Mouse (Mus musculus): ENCODE measurements around the gene Gm42906. TPM values are rescaled to one million over a fixed set of nuclear protein-coding genes. Genes with fewer than 3 reads are reported as not detected.
A peak's percentile ranks its signal among the peaks of the same experiment; 100 is the strongest.

Gm42906 gene
- polyA plus RNA-seq, 1 experiment: not detected

- Histone ChIP-seq H3K27ac (ENCODE audit: insufficient read depth, low read depth, low read length) (no peak overlapping the region), H3K4me1 (ENCODE audit: control insufficient read depth, insufficient read depth, insufficient read length, low read length) (peaks cover 4% of the 10 kb centered on the region), H3K27me3 (ENCODE audit: control insufficient read depth, insufficient read depth, low read length) (no peaks in the 10 kb centered on the region), H3K4me3 (ENCODE audit: low read depth, low read length) (no peak overlapping the region), H3K36me3 (ENCODE audit: control insufficient read depth, insufficient read depth, low read length) (no peaks in the 10 kb centered on the region)
- TF ChIP-seq CTCF (IDR thresholded peaks at IDR 0.05; ENCODE audit: extremely low read depth, insufficient read length, insufficient replicate concordance, low read depth, low read length) (no peak), POLR2A (IDR thresholded peaks at IDR 0.05; ENCODE audit: low read depth, low read length) (no peak)
- WGBS: 91% methylated on average over 5 of the region's 5 CpGs
Observed at GRCm38 (mm10) chr5:151236411-151236810, 191.6 kb downstream of the Gm42906 start.

GRCm38 (mm10) chr5:151233400-151234031 lies 194.4 kb downstream of the Gm42906 start, which contains the start of gene Stard13:
Gene Stard13 (minus strand): TSS chr5:151233836.
- H3K36me3 ChIP-seq (ENCODE audit: control insufficient read depth, insufficient read depth, low read length): no peaks in the 10 kb centered on the region
- peak within 1 kb of the TSS; percentile 70 for H3K4me3 ChIP-seq (ENCODE audit: low read depth, low read length)
- no peak for TF ChIP-seq CTCF (IDR thresholded peaks at IDR 0.05; ENCODE audit: extremely low read depth, insufficient read length, insufficient replicate concordance, low read depth, low read length)
- TF ChIP-seq POLR2A (IDR thresholded peaks at IDR 0.05; ENCODE audit: low read depth, low read length): 0 out of 2 replicates have a peak, but pooled peaks have one; percentile 18
- H3K4me1 ChIP-seq (ENCODE audit: control insufficient read depth, insufficient read depth, insufficient read length, low read length): peaks cover 4% of the 10 kb centered on the region
- 1% methylated on average over 49 of the region's 49 CpGs for WGBS
- H3K27ac ChIP-seq (ENCODE audit: insufficient read depth, low read depth, low read length): peak within 1 kb of the TSS; percentile 54
- no peaks in the 10 kb centered on the region for H3K27me3 ChIP-seq (ENCODE audit: control insufficient read depth, insufficient read depth, low read length)

GRCm38 (mm10) chr5:151232576-151233299 lies 195.2 kb downstream of the Gm42906 start:
- peak overlapping the region; percentile 36 for H3K27ac ChIP-seq (ENCODE audit: insufficient read depth, low read depth, low read length)
- TF ChIP-seq CTCF (IDR thresholded peaks at IDR 0.05; ENCODE audit: extremely low read depth, insufficient read length, insufficient replicate concordance, low read depth, low read length) (no peak), POLR2A (IDR thresholded peaks at IDR 0.05; ENCODE audit: low read depth, low read length) (no peak)
- peaks cover 4% of the 10 kb centered on the region for H3K4me1 ChIP-seq (ENCODE audit: control insufficient read depth, insufficient read depth, insufficient read length, low read length)
- H3K36me3 ChIP-seq (ENCODE audit: control insufficient read depth, insufficient read depth, low read length): no peaks in the 10 kb centered on the region
- no peaks in the 10 kb centered on the region for H3K27me3 ChIP-seq (ENCODE audit: control insufficient read depth, insufficient read depth, low read length)
- 10% methylated on average over 10 of the region's 13 CpGs for WGBS
- peak overlapping the region; percentile 70 for H3K4me3 ChIP-seq (ENCODE audit: low read depth, low read length)

GRCm38 (mm10) chr5:151231861-151232260 lies 196.1 kb downstream of the Gm42906 start:
- TF ChIP-seq POLR2A (IDR thresholded peaks at IDR 0.05; ENCODE audit: low read depth, low read length) (no peak), CTCF (IDR thresholded peaks at IDR 0.05; ENCODE audit: extremely low read depth, insufficient read length, insufficient replicate concordance, low read depth, low read length) (no peak)
- Histone ChIP-seq H3K4me1 (ENCODE audit: control insufficient read depth, insufficient read depth, insufficient read length, low read length) (peaks cover 4% of the 10 kb centered on the region), H3K27me3 (ENCODE audit: control insufficient read depth, insufficient read depth, low read length) (no peaks in the 10 kb centered on the region), H3K27ac (ENCODE audit: insufficient read depth, low read depth, low read length) (no peak overlapping the region), H3K4me3 (ENCODE audit: low read depth, low read length) (no peak overlapping the region), H3K36me3 (ENCODE audit: control insufficient read depth, insufficient read depth, low read length) (no peaks in the 10 kb centered on the region)
- 58% methylated on average over 7 of the region's 7 CpGs for WGBS

- Histone ChIP-seq H3K4me1 (ENCODE audit: control insufficient read depth, insufficient read depth, insufficient read length, low read length) (peaks cover 4% of the 10 kb centered on the region), H3K4me3 (ENCODE audit: low read depth, low read length) (no peak overlapping the region), H3K36me3 (ENCODE audit: control insufficient read depth, insufficient read depth, low read length) (no peaks in the 10 kb centered on the region), H3K27me3 (ENCODE audit: control insufficient read depth, insufficient read depth, low read length) (no peaks in the 10 kb centered on the region), H3K27ac (ENCODE audit: insufficient read depth, low read depth, low read length) (no peak overlapping the region)
- WGBS: 46% methylated on average over 4 of the region's 4 CpGs
- TF ChIP-seq CTCF (IDR thresholded peaks at IDR 0.05; ENCODE audit: extremely low read depth, insufficient read length, insufficient replicate concordance, low read depth, low read length) (no peak), POLR2A (IDR thresholded peaks at IDR 0.05; ENCODE audit: low read depth, low read length) (no peak)
Observed at GRCm38 (mm10) chr5:151231411-151231810, 196.6 kb downstream of the Gm42906 start.

GRCm38 (mm10) chr5:151230427-151230826 lies 197.5 kb downstream of the Gm42906 start:
- peaks cover 4% of the 10 kb centered on the region for H3K4me1 ChIP-seq (ENCODE audit: control insufficient read depth, insufficient read depth, insufficient read length, low read length)
- TF ChIP-seq CTCF (IDR thresholded peaks at IDR 0.05; ENCODE audit: extremely low read depth, insufficient read length, insufficient replicate concordance, low read depth, low read length): no peak
- TF ChIP-seq POLR2A (IDR thresholded peaks at IDR 0.05; ENCODE audit: low read depth, low read length): no peak
- H3K27me3 ChIP-seq (ENCODE audit: control insufficient read depth, insufficient read depth, low read length): no peaks in the 10 kb centered on the region
- H3K4me3 ChIP-seq (ENCODE audit: low read depth, low read length): no peak overlapping the region
- 94% methylated on average over 4 of the region's 4 CpGs for WGBS
- H3K27ac ChIP-seq (ENCODE audit: insufficient read depth, low read depth, low read length): no peak overlapping the region
- no peaks in the 10 kb centered on the region for H3K36me3 ChIP-seq (ENCODE audit: control insufficient read depth, insufficient read depth, low read length)

- Histone ChIP-seq H3K36me3 (ENCODE audit: control insufficient read depth, insufficient read depth, low read length) (no peaks in the 10 kb centered on the region), H3K27me3 (ENCODE audit: control insufficient read depth, insufficient read depth, low read length) (no peaks in the 10 kb centered on the region), H3K27ac (ENCODE audit: insufficient read depth, low read depth, low read length) (no peak overlapping the region), H3K4me3 (ENCODE audit: low read depth, low read length) (no peak overlapping the region), H3K4me1 (ENCODE audit: control insufficient read depth, insufficient read depth, insufficient read length, low read length) (peaks cover 4% of the 10 kb centered on the region)
- no peak for TF ChIP-seq POLR2A (IDR thresholded peaks at IDR 0.05; ENCODE audit: low read depth, low read length)
- 82% methylated on average over 13 of the region's 13 CpGs for WGBS
Observed at GRCm38 (mm10) chr5:151228367-151229005, 199.5 kb downstream of the Gm42906 start.
